Mouse (Mus musculus) MEL (cell line): ENCODE data around the gene Vsig10. TPM values are rescaled to one million over a fixed set of nuclear protein-coding genes. Genes with fewer than 3 reads are reported as not detected.

Experiments
- DNase-seq: peaks from one replicate; pipeline ENCODE4 v3.0.0; 2011; ENCODE audit warnings: low read depth, low spot score
- H3K27ac ChIP-seq: 2 replicates; pipeline ENCODE4 v1.5.1; 2012; ENCODE audit warnings: low read depth, mild to moderate bottlenecking, control low read depth, low read length, moderate library complexity; ENCODE audit not compliant: control insufficient read depth
- H3K27me3 ChIP-seq, 2 experiments: fragments of 150-350 bp in 1 of 2; sonication (generic) in 1 of 2; 2 replicates each; pipeline ENCODE4 v1.6.1; 2012; ENCODE audit warnings: low read length in 2 of 2, mild to moderate bottlenecking in 2 of 2, improper control_type of control experiment in 1 of 2, moderate library complexity in 1 of 2; ENCODE audit not compliant: insufficient read depth in 2 of 2, control insufficient read depth in 1 of 2
- H3K36me3 ChIP-seq, 2 experiments: 2 replicates each; pipeline ENCODE4 v1.6.1; 2012 to 2014; ENCODE audit warnings: low read length in 2 of 2, improper control_type of control experiment in 1 of 2, inconsistent platforms in 1 of 2, mild to moderate bottlenecking in 1 of 2; ENCODE audit not compliant: insufficient read depth in 2 of 2, control insufficient read depth in 1 of 2
- H3K4me1 ChIP-seq, 2 experiments: fragments of 150-350 bp in 1 of 2; sonication (generic) in 1 of 2; 2 replicates each; pipeline ENCODE4 v1.6.1; 2012; ENCODE audit warnings: low read length in 2 of 2, improper control_type of control experiment in 1 of 2, mild to moderate bottlenecking in 1 of 2; ENCODE audit not compliant: insufficient read depth in 2 of 2, control insufficient read depth in 1 of 2
- H3K4me3 ChIP-seq, 2 experiments: fragments of 150-350 bp in 1 of 2; sonication (generic) in 1 of 2; 2 replicates each; pipeline ENCODE4 v1.5.1; 2012; ENCODE audit warnings: low read depth in 2 of 2, low read length in 2 of 2, mild to moderate bottlenecking in 2 of 2, moderate library complexity in 2 of 2, control low read depth in 1 of 2, improper control_type of control experiment in 1 of 2; ENCODE audit not compliant: control insufficient read depth in 1 of 2, insufficient read depth in 1 of 2
- H3K79me2 ChIP-seq: 2 replicates; pipeline ENCODE4 v1.6.1; 2012; ENCODE audit warnings: mild to moderate bottlenecking, low read length, moderate library complexity; ENCODE audit not compliant: control insufficient read depth, poor library complexity, insufficient read depth
- H3K9ac ChIP-seq: 2 replicates; pipeline ENCODE4 v1.6.1; 2012; ENCODE audit warnings: low read depth, mild to moderate bottlenecking, control low read depth, low read length, moderate library complexity; ENCODE audit not compliant: control insufficient read depth, poor library complexity, severe bottlenecking
- H3K9me3 ChIP-seq: fragments of 150-350 bp; sonication (generic); replicated peaks from 2 replicates; pipeline ENCODE4 v1.6.1; 2012; ENCODE audit warnings: mild to moderate bottlenecking, low read length, improper control_type of control experiment, moderate library complexity; ENCODE audit not compliant: insufficient read depth
- BHLHE40 ChIP-seq: IDR thresholded peaks from 2 replicates; pipeline ENCODE4 v1.6.1; 2012; ENCODE audit warnings: low read depth, mild to moderate bottlenecking, inconsistent platforms, low read length, improper control_type of control experiment, borderline replicate concordance
- CTCF ChIP-seq, 3 experiments: IDR thresholded peaks in 2 of 3; conservative IDR thresholded peaks in 1 of 3; 2 replicates each; pipeline ENCODE4 v1.5.1; 2011 to 2012; ENCODE audit warnings: low read length in 3 of 3, low read depth in 2 of 3, mild to moderate bottlenecking in 2 of 3, improper control_type of control experiment in 1 of 3, inconsistent platforms in 1 of 3, mixed read lengths in 1 of 3, moderate library complexity in 1 of 3; ENCODE audit not compliant: control insufficient read depth in 1 of 3, insufficient read depth in 1 of 3, poor library complexity in 1 of 3, severe bottlenecking in 1 of 3
- E2F4 ChIP-seq: IDR thresholded peaks from 2 replicates; pipeline ENCODE4 v1.6.1; 2011; ENCODE audit warnings: low read depth, low read length, improper control_type of control experiment, borderline replicate concordance
- EP300 ChIP-seq, 2 experiments: IDR thresholded peaks; 2 replicates each; pipeline ENCODE4 v1.6.1; 2011; ENCODE audit warnings: improper control_type of control experiment in 2 of 2, low read length in 2 of 2, low read depth in 1 of 2, mild to moderate bottlenecking in 1 of 2
- ETS1 ChIP-seq: IDR thresholded peaks from 2 replicates; pipeline ENCODE4 v1.6.1; 2012; ENCODE audit warnings: low read depth, mild to moderate bottlenecking, inconsistent platforms, low read length, improper control_type of control experiment, moderate library complexity
- HCFC1 ChIP-seq: IDR thresholded peaks from 2 replicates; pipeline ENCODE4 v1.6.1; 2012; ENCODE audit warnings: low read depth, mild to moderate bottlenecking, inconsistent platforms, low read length, improper control_type of control experiment, moderate library complexity
- KAT2A ChIP-seq: conservative IDR thresholded peaks from 2 replicates; pipeline ENCODE4 v1.6.1; 2012; ENCODE audit warnings: low read depth, low read length, improper control_type of control experiment, inconsistent platforms
- MAFK ChIP-seq: IDR thresholded peaks from 2 replicates; pipeline ENCODE4 v1.6.1; 2011; ENCODE audit warnings: low read depth, mild to moderate bottlenecking, low read length, improper control_type of control experiment, borderline replicate concordance
- MAX ChIP-seq: IDR thresholded peaks from 2 replicates; pipeline ENCODE4 v1.6.1; 2011; ENCODE audit warnings: low read length, improper control_type of control experiment
- MAZ ChIP-seq: IDR thresholded peaks from 2 replicates; pipeline ENCODE4 v1.6.1; 2012; ENCODE audit warnings: low read depth, mild to moderate bottlenecking, inconsistent platforms, low read length, improper control_type of control experiment
- MXI1 ChIP-seq: IDR thresholded peaks from 2 replicates; pipeline ENCODE4 v1.6.1; 2011; ENCODE audit warnings: mild to moderate bottlenecking, low read depth, low read length, improper control_type of control experiment
- NRF1 ChIP-seq: IDR thresholded peaks from 2 replicates; pipeline ENCODE4 v1.6.1; 2014; ENCODE audit warnings: low read depth, mild to moderate bottlenecking, inconsistent platforms, low read length, improper control_type of control experiment, moderate library complexity; ENCODE audit not compliant: poor library complexity, insufficient read depth, severe bottlenecking
- POLR2AphosphoS2 ChIP-seq: IDR thresholded peaks from 2 replicates; pipeline ENCODE4 v1.6.1; 2011; ENCODE audit warnings: low read length, improper control_type of control experiment
- POLR2AphosphoS5 ChIP-seq: IDR thresholded peaks from 2 replicates; pipeline ENCODE4 v1.6.1; 2012; ENCODE audit warnings: low read depth, borderline replicate concordance, mild to moderate bottlenecking, inconsistent platforms, low read length, moderate library complexity, mixed read lengths
- RAD21 ChIP-seq: IDR thresholded peaks from 2 replicates; pipeline ENCODE4 v1.6.1; 2011; ENCODE audit warnings: mild to moderate bottlenecking, low read depth, low read length, improper control_type of control experiment
- SMC3 ChIP-seq: IDR thresholded peaks from 2 replicates; pipeline ENCODE4 v1.6.1; 2011; ENCODE audit warnings: low read depth, low read length, improper control_type of control experiment
- TCF12 ChIP-seq: IDR thresholded peaks from 2 replicates; pipeline ENCODE4 v1.6.1; 2014; ENCODE audit warnings: low read depth, mild to moderate bottlenecking, inconsistent platforms, low read length, improper control_type of control experiment, moderate library complexity
- USF1 ChIP-seq: IDR thresholded peaks from 2 replicates; pipeline ENCODE4 v1.6.1; 2014; ENCODE audit warnings: low read depth, mild to moderate bottlenecking, inconsistent platforms, low read length, improper control_type of control experiment, moderate library complexity
- USF2 ChIP-seq, 2 experiments: IDR thresholded peaks; 2 replicates each; pipeline ENCODE4 v1.6.1; 2011 to 2012; ENCODE audit warnings: improper control_type of control experiment in 2 of 2, low read length in 2 of 2, borderline replicate concordance in 1 of 2, inconsistent platforms in 1 of 2, low read depth in 1 of 2, mild to moderate bottlenecking in 1 of 2; ENCODE audit not compliant: insufficient read depth in 1 of 2
- ZC3H11A ChIP-seq: IDR thresholded peaks from 2 replicates; pipeline ENCODE4 v1.6.1; 2012; ENCODE audit warnings: low read depth, mild to moderate bottlenecking, inconsistent platforms, low read length, improper control_type of control experiment
- ZKSCAN1 ChIP-seq: IDR thresholded peaks from 2 replicates; pipeline ENCODE4 v1.6.1; 2012; ENCODE audit warnings: low read depth, mild to moderate bottlenecking, inconsistent platforms, low read length, improper control_type of control experiment, moderate library complexity
- ZMIZ1 ChIP-seq: IDR thresholded peaks from 2 replicates; pipeline ENCODE4 v1.6.1; 2012; ENCODE audit warnings: low read depth, mild to moderate bottlenecking, inconsistent platforms, low read length, improper control_type of control experiment, moderate library complexity
- ZNF384 ChIP-seq: IDR thresholded peaks from 2 replicates; pipeline ENCODE4 v1.6.1; 2012; ENCODE audit warnings: low read depth, mild to moderate bottlenecking, inconsistent platforms, low read length, improper control_type of control experiment
- polyA plus RNA-seq, 2 experiments: library from polyadenylated mRNA; stranded (reverse) in 1 of 2; unstranded in 1 of 2; fragments of >175 nt in 1 of 2; fragments of >200 nt in 1 of 2; gene quantifications; 2 replicates each; pipeline versions ENCODE4 v1.2.1 to v1.2.4; 2012; ENCODE audit warnings: low replicate concordance in 2 of 2, low read depth in 1 of 2; ENCODE audit not compliant: insufficient read length in 2 of 2, insufficient read depth in 1 of 2, missing spikeins in 1 of 2
- total RNA-seq: library from RNA; depleted of rRNA; stranded (reverse); fragments of 300-350 nt; gene quantifications from 2 replicates; pipeline ENCODE4 v1.2.3, GENCODE M21; 2012

The Vsig10 gene
- total and polyA plus RNA-seq, 3 experiments: 5.3 to 8.9 TPM; not detected in 1

GRCm38 (mm10) chr5:117279669-117280050, 39.2 kb upstream of the Vsig10 start:
- Histone ChIP-seq H3K79me2 (peaks cover 5% of the 10 kb centered on the region), H3K9ac (no peak overlapping the region), H3K4me3 (no peak overlapping the region), H3K27me3 (no peaks in the 10 kb centered on the region), H3K4me1 (peaks cover 11 to 32% of the 10 kb centered on the region in 2 experiments), H3K9me3 (no peaks in the 10 kb centered on the region), H3K36me3 (peaks cover 2 to 31% of the 10 kb centered on the region in 2 experiments; a peak in 3 of 4 replicates), H3K27ac (peak overlapping the region; percentile 55; the same call in 1 of the 2 replicates)
- TF ChIP-seq USF1 (peak; percentile 76), TCF12 (no peak), MXI1 (0 out of 2 replicates have a peak, but pooled peaks have one; percentile 24), MAX (peak; percentile 40; the same call in 1 of the 2 replicates), USF2 (IDR thresholded peaks at IDR 0.05; ENCODE audit: borderline replicate concordance in 1 of 2, insufficient read depth in 1 of 2, low read depth in 1 of 2, low read length in 2 of 2) (0 out of 4 replicates have a peak, but pooled peaks of 1 of the 2 experiments have one; percentile 39), EP300 (IDR thresholded peaks at IDR 0.05; ENCODE audit: low read depth in 1 of 2, low read length in 2 of 2) (no peak), MAZ (no peak)
- DNase-seq: no peak

- Histone ChIP-seq H3K27me3 (no peaks in the 10 kb centered on the region), H3K4me1 (peaks cover 22 to 45% of the 10 kb centered on the region in 2 experiments), H3K9me3 (no peaks in the 10 kb centered on the region), H3K27ac (no peak overlapping the region), H3K36me3 (peaks cover 5 to 48% of the 10 kb centered on the region in 2 experiments), H3K4me3 (no peak overlapping the region), H3K9ac (no peak overlapping the region), H3K79me2 (peaks cover 22% of the 10 kb centered on the region)
- peak; percentile 45 for DNase-seq
- peak; percentile 36 to 39 (median 37) for TF ChIP-seq CTCF (IDR thresholded peaks at IDR 0.05 in 2 of 3, conservative IDR thresholded peaks at IDR 0.05 in 1 of 3; ENCODE audit: control insufficient read depth in 1 of 3, insufficient read depth in 1 of 3, low read depth in 2 of 3, low read length in 3 of 3, poor library complexity in 1 of 3, severe bottlenecking in 1 of 3)
- 0 out of 2 replicates have a peak, but pooled peaks have one; percentile 44 for TF ChIP-seq ZMIZ1
- TF ChIP-seq MAFK: no peak
- peak; percentile 60; the same call in 1 of the 2 replicates for TF ChIP-seq POLR2AphosphoS2
- TF ChIP-seq ETS1: no peak
- peak; percentile 17; the same call in 1 of the 2 replicates for TF ChIP-seq SMC3
These were observed 37.3 kb upstream of the Vsig10 start for GRCm38 (mm10) chr5:117281536-117281935.

- Histone ChIP-seq H3K36me3 (peaks cover 5 to 48% of the 10 kb centered on the region in 2 experiments), H3K9me3 (no peaks in the 10 kb centered on the region), H3K4me3 (no peak overlapping the region), H3K27me3 (no peaks in the 10 kb centered on the region), H3K9ac (no peak overlapping the region), H3K27ac (no peak overlapping the region), H3K79me2 (peaks cover 28% of the 10 kb centered on the region), H3K4me1 (peaks cover 22 to 45% of the 10 kb centered on the region in 2 experiments)
- DNase-seq: no peak
- peak; percentile 1; the same call in 1 of the 2 replicates for TF ChIP-seq RAD21
- TF ChIP-seq POLR2AphosphoS5: no peak
- no peak for TF ChIP-seq E2F4
- no peak for TF ChIP-seq BHLHE40
- no peak for TF ChIP-seq NRF1
- no peak for TF ChIP-seq ZKSCAN1
- no peak for TF ChIP-seq HCFC1
- TF ChIP-seq SMC3: no peak
- TF ChIP-seq CTCF (IDR thresholded peaks at IDR 0.05 in 2 of 3, conservative IDR thresholded peaks at IDR 0.05 in 1 of 3; ENCODE audit: control insufficient read depth in 1 of 3, insufficient read depth in 1 of 3, low read depth in 2 of 3, low read length in 3 of 3, poor library complexity in 1 of 3, severe bottlenecking in 1 of 3): peak; percentile 9 to 25 (median 14); a peak in 3 of 6 replicates
- TF ChIP-seq ZNF384: no peak
- TF ChIP-seq KAT2A: no peak
- no peak for TF ChIP-seq EP300 (IDR thresholded peaks at IDR 0.05; ENCODE audit: low read depth in 1 of 2, low read length in 2 of 2)
- no peak for TF ChIP-seq ZC3H11A
- TF ChIP-seq MAZ: no peak
These were observed 36.5 kb upstream of the Vsig10 start for GRCm38 (mm10) chr5:117282360-117282759.
